Mouse (Mus musculus) olfactory bulb, adult 2 months (tissue): Measurements from ENCODE around the gene Ctnna2. TPM values are rescaled to one million over a fixed set of nuclear protein-coding genes. Genes with fewer than 3 reads are reported as not detected.

Source experiments
- H3K27ac ChIP-seq: fragments of 200-500 bp; 2 replicates; pipeline ENCODE4 v1.5.1; 2012; ENCODE audit warnings: low read depth, low read length; ENCODE audit not compliant: insufficient read depth
- H3K4me1 ChIP-seq: fragments of 200-500 bp; 2 replicates; pipeline ENCODE4 v1.6.1; 2012; ENCODE audit warnings: low read length; ENCODE audit not compliant: control insufficient read depth, insufficient read depth
- H3K4me3 ChIP-seq: fragments of 200-500 bp; 2 replicates; pipeline ENCODE4 v1.5.1; 2012; ENCODE audit warnings: mild to moderate bottlenecking, low read depth, low read length, moderate library complexity; ENCODE audit not compliant: insufficient read depth
- CTCF ChIP-seq: fragments of 200-500 bp; IDR thresholded peaks from 2 replicates; pipeline ENCODE4 v1.5.1; 2012; ENCODE audit warnings: low read depth, mild to moderate bottlenecking, low read length, moderate library complexity; ENCODE audit not compliant: insufficient read depth
- POLR2A ChIP-seq: fragments of 200-500 bp; IDR thresholded peaks from 2 replicates; pipeline ENCODE4 v1.6.1; 2012; ENCODE audit warnings: mild to moderate bottlenecking, low read depth, low read length, moderate library complexity; ENCODE audit not compliant: insufficient read depth
- WGBS: fragments of 180-500 bp; shearing (Covaris S2); methylation state at CpG from one replicate; pipeline ENCODE4 v1.1.7; 2018; 5-methylcytosine and 5-hydroxymethylcytosine counted together
- polyA plus RNA-seq: library from polyadenylated mRNA; stranded (reverse); fragments of >200 nt; gene quantifications from 2 replicates; pipeline ENCODE4 v1.2.4, GENCODE M21; 2012; ENCODE audit warnings: low replicate concordance; ENCODE audit not compliant: missing spikeins, insufficient read depth, insufficient read length

Gene Ctnna2
- polyA plus RNA-seq, 1 experiment: not detected

DNA sequence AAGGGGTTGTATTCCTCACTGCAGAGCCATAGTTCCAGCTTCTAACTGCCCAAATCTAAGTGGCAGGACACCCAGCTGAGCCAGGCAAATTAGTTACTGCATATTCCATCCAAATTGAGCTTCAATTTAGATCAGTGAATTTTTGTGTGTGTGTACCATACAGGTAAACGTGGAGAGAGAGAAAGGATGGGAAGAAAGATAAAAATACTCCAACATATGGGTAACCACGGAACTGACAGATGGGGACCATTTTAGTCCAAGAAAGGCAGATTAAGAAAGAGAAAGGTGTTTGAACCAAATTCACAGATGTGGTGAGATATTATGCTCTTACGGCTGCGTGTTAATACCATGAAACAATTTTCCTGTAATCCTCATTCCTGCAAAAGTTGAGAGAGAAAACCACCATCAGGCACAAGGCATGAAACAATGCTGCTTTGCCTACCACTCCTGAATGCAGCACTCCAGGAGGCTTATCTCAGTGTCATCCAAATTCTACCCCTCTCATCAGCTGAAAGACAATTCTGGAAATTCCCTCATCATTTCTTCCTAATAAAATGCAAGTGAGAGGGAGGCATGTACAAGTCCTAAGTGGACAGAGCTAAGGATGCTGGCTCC lies 840.1 kb downstream of the Ctnna2 start:
- Histone ChIP-seq H3K4me3 (no peak overlapping the region), H3K27ac (no peak overlapping the region), H3K4me1 (no peaks in the 10 kb centered on the region)
- no peak for TF ChIP-seq POLR2A
- no peak for TF ChIP-seq CTCF
- WGBS: 91% methylated on average over 4 of the region's 4 CpGs

DNA sequence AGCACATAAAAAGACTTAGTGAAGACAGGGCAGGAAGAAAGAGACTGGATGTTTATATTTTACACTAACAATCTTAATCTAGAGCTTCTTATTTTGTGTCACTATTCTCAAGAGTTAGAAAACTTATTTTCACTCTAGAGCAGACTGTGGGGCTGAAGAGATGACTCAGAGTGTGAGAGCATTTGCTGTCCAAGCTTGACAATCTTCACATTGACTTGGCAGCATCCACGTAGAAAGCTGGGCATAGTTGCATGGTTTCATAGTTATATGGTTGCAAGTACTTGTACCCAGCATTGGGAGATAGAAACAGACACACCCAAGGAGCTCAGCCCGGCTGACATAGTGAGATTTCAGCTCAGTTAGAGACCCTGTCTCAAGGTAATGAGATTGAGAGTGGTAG lies 858.6 kb downstream of the Ctnna2 start:
- Histone ChIP-seq H3K27ac (no peak overlapping the region), H3K4me3 (no peak overlapping the region), H3K4me1 (no peaks in the 10 kb centered on the region)
- 79% methylated on average over 2 of the region's 2 CpGs for WGBS
- TF ChIP-seq POLR2A (no peak), CTCF (no peak)

DNA sequence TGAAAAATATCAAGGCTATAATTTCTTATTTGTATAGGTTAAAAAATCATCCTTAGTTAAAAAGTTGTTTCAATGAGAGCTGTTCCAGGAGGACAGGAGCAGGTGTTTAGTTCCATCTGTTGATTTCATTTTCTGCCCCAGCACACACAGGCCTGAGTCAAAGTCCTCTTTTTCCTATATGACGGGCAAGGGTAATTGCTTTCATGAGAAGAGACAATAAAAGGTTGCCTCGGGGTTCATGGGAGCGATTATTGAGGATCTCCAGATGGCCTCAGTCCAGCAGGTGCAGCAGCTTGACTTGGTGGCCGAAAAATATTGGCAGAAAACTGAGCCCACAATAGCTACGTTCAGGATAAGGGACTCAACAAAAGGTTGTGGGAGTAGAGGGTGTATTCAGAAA lies 859.0 kb downstream of the Ctnna2 start:
- WGBS: 69% methylated on average over 5 of the region's 5 CpGs
- no peaks in the 10 kb centered on the region for H3K4me1 ChIP-seq
- no peak for TF ChIP-seq POLR2A
- TF ChIP-seq CTCF: no peak
- H3K27ac ChIP-seq: no peak overlapping the region
- H3K4me3 ChIP-seq: no peak overlapping the region

DNA sequence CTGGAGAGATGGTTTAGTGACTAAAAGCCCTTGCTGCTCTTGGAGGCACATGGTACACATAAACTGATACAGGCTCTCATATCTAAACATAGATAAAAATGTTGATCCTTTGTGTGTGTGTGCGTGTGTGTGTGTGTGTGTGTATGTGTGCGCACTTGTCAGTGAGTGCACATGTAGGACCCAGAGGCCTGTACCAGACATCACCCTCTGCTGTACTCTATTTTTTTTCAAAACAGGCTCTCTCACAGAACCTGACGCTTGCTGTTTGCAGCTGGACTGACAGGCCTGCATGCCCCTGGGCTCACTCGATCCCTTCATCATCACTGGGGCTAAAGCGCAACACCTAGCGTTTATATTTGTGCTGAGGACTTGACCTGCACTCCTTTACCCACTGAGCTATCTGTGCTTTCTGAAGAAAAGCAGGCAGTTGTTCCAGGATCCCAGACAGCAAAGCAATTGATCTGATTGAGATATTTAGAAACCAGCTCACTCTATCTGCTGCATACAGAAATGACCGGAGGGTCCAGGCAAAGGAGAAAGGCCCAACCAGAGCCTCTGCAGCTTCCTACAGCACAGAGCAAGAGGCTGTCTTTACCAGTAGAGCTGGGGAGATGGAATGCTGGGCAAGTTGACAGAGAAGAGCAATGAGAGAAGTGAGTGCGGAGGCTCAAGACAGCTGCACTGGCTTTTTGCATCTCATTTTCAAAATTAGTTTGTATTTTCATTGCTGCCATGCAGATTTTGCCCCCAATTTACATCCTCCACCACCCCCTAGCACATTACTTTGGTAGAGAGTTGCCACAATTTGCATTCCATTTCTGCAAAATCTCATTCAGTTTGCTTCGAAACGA lies 870.2 kb downstream of the Ctnna2 start:
- Histone ChIP-seq H3K27ac (no peak overlapping the region), H3K4me1 (no peaks in the 10 kb centered on the region), H3K4me3 (no peak overlapping the region)
- TF ChIP-seq POLR2A: no peak
- WGBS: 88% methylated on average over 10 of the region's 10 CpGs

DNA sequence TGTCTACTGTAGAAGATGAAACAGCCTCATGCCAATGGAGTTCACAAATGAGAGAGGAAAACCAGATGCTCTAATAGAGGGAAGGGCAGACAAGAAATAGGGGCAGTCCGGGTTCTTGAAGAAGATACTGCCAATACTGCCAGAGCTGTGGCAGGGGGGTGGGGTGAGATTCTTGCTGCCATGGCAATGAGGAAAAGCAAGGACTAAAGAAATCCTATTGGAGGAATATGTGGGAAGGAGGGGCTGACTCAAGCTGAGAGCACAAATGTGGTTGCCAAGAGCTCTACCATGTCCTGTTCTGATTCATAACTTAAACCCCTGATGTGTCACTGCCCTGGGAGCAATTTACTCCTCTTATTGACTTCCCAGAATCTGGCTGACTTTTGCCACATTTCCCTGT lies 878.5 kb downstream of the Ctnna2 start:
- H3K4me3 ChIP-seq: no peak overlapping the region
- H3K4me1 ChIP-seq: no peaks in the 10 kb centered on the region
- TF ChIP-seq POLR2A (no peak), CTCF (no peak)
- WGBS: 38% methylated on average over 1 of the region's 1 CpGs
- H3K27ac ChIP-seq: no peak overlapping the region

DNA sequence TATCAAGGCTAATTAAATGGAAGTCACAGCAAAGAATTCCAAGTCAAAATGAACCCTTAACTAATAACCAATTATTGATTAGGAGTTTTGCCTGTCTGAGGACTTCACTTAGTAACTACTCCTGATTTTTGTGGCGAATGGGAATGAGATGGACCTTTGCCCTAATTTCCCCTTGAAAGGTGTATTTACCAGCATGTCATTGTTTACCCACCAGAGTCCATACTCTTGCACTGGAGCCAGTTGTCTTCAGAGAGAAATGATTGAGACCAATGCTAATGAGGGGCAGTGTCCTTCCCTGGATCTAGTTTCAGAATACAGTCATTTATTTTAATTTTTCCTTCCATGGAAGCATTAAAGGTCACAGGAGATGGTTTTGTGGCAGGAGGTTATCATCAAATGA lies 881.0 kb downstream of the Ctnna2 start:
- no peaks in the 10 kb centered on the region for H3K4me1 ChIP-seq
- 93% methylated on average over 1 of the region's 1 CpGs for WGBS
- no peak overlapping the region for H3K27ac ChIP-seq
- H3K4me3 ChIP-seq: no peak overlapping the region
- TF ChIP-seq POLR2A (no peak), CTCF (no peak)

DNA sequence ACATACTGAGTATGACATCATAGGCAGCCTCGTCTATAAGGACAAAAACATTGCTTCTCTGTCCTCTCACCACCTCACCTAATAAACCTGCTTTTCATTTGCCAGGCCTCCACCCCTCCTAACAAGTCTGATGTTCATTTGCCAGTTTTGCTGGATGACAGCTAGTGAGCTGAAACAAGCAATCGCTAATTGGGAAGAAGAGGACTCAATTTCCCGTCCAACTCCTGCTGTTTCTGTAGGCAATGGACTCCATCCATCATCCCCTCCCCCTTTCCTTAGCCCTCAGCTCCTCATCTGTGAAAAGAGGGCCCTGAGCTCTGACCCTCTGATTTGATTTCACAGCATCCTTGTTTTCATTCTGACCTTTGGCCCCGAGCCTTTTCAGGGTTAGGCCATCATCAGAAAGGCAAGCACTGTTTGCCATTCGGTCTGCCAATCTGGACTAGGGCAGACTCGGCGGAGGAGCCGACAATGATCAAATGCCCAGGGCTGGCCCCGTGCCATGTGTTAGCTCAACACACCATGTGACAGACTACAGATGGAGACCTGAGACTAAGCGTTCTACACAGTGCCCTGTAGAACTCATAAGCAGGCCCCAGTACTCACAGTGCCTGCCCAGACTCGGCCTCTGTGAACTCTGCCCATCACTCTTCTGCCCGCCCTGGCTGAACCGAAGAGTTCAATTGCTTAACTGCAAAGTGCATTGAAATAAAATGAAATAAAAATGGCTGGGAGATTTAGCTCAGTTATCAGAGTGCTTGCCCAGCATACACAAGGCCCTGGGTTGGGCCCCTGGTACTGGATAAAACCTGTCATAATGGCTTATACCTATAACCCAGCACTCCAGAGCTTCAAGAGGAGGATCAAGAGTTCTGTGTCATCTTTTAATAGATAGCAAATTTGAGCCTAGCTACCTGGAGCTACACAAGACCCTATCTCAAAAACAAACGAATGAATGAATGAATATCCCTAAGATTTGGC lies 903.8 kb downstream of the Ctnna2 start:
- no peak overlapping the region for H3K27ac ChIP-seq
- WGBS: 64% methylated on average over 14 of the region's 14 CpGs

DNA sequence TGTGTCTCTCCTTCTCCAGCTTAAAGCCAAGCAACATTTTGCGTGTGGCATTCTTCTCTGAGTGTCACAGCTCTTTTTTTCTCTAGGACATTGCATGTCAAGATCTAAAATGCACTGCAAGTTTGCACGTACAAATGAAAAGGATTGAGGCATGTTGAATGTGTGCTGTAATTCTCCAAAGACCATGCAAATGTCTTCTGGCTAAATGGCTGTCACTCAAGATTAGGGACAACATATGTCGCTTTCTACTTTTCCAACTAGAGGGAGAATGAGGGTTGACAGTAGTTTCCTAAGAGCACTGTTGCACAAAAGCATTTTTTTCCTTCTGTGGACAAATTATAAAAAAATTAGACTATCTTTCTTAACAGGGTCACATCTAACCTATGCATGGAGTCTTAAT lies 909.9 kb downstream of the Ctnna2 start:
- Histone ChIP-seq H3K4me3 (no peak overlapping the region), H3K27ac (no peak overlapping the region), H3K4me1 (no peaks in the 10 kb centered on the region)
- TF ChIP-seq CTCF: no peak
- TF ChIP-seq POLR2A: no peak
- WGBS: 75% methylated on average over 3 of the region's 3 CpGs

More for the DNA sequence above, 903.8 kb downstream of the Ctnna2 start:
- Histone ChIP-seq H3K4me3 (no peak overlapping the region), H3K4me1 (no peaks in the 10 kb centered on the region)
- TF ChIP-seq POLR2A (no peak), CTCF (no peak)

DNA sequence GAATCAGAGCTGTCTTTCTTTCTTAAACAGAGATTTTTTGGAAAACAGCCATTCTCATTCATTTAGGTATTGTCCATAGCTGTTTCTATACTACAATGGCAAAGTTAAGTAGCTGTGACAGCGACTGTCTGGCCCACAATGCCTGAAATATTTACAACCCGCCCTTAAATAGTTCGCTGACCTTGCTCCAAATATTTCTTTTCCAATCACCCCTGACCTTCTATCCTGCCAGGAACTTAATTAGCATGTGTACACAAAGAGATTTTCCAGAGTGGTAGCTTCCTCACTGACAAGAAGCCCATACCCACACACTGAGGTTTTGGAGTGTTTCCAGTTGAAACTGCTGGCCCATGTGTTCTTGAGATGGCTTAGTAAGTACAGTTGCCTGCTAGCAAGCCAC lies 928.8 kb downstream of the Ctnna2 start:
- Histone ChIP-seq H3K27ac (no peak overlapping the region), H3K4me3 (no peak overlapping the region), H3K4me1 (no peaks in the 10 kb centered on the region)
- no peak for TF ChIP-seq POLR2A
- TF ChIP-seq CTCF: no peak
- 65% methylated on average over 3 of the region's 3 CpGs for WGBS
